Mouse (Mus musculus) adrenal gland, adult 18-20 months (tissue): Measurements from ENCODE around the gene Gm10959. TPM values are rescaled to one million over a fixed set of nuclear protein-coding genes. Genes with fewer than 3 reads are reported as not detected.
"Not testable (repeated sequence)": the region's sequence is repeated elsewhere in the genome, so short reads cannot be mapped to it uniquely, and the experiment has no call there.

Experiments used
- DNase-seq, 2 experiments: peaks; one replicate each; pipeline ENCODE4 v3.0.0; 2021 to 2022; ENCODE audit warnings: low spot score in 2 of 2
- long read RNA-seq, 2 experiments: library from polyadenylated mRNA; stranded (forward); transcript quantifications; one replicate each; pipeline ENCODE4 v2.0.0; 2021
- total RNA-seq, 2 experiments: library from RNA; stranded (reverse); gene quantifications; 1 replicate in 1 of 2; 2 replicates in 1 of 2; pipeline ENCODE4 v1.2.3; 2021

Gm10959 gene
- not detected for total RNA-seq
- long read RNA-seq, experiment 1: 0 reads
- long read RNA-seq, experiment 2: 0 reads

DNA sequence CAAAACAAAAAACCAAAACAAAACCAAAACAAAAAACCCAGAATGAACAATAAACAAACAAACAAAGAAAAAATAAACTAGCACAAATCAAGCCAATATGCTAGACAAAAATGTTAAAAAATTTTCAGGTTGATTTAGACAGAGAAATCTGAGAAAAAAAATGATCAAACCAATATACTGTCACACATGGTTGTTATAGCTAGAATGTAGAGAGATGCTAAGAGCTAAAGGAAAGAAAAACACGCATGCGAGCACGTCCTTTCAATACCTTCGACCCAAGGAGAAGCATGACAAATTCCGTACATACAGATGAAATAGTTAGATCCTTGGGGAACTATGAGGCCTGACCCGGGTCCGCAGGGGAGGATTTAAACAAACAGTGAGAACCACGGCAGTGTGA is at the start of gene Gm10959:
Gene Gm10959, minus strand, starts transcription at position 101 of the 400 bp plus-strand sequence.
- no peak for DNase-seq

DNA sequence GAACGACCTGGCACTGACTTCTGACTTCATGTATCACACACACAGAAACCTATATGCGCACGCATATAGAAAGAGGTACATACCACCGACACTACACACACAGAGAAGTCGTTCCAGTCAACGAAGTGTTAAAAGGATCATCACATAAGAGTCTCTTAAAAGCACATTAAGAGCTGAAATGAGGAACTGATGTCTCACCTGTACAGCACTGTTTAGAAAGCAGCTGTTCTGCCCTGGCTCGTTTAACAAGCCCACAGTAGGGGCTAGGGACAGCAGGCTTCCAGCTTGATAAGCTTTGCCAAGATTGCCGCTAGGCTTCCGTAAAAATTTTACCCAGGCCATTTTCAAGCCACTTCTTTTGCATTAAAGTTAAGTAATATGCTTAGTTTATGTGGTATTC is 49.2 kb upstream of the Gm10959 start:
- no peak for DNase-seq

DNA sequence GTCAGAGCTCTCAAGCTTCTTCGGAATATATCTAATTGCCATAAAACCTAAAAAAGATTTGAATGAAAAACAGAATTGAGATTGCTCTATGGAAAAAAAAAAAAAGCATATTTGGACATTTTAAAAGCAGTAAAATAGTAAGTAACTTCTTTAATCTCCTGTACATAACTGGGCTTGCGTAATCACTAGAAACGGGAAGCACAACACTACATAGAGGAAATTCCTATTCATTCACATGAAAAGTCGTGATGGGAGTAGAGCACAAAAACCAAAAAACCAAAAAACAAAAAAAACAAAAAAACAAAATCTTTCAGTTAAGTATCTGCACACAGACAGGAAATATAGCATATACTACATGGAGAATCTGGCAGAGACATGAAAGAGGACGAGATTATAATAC is 45.1 kb upstream of the Gm10959 start:
- DNase-seq: no peak

DNA sequence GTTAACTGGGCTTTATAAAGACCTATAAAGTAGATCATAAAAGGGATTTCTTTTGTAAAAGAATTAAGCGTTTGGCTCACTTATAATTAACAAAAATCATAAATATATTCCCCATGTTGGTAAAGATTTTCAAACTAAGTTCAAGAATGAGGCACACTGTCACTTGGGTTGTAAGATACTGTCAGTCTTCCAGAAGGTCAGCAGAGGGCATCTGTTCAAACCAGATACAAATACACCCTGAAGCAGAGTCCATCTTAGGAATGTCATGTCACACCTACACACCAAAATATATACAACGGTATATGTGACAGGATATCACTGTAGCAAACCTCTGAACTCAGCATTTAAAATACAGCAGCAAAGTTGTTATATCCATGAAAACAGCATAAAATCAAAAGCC is 31.0 kb upstream of the Gm10959 start:
- no peak for DNase-seq

DNA sequence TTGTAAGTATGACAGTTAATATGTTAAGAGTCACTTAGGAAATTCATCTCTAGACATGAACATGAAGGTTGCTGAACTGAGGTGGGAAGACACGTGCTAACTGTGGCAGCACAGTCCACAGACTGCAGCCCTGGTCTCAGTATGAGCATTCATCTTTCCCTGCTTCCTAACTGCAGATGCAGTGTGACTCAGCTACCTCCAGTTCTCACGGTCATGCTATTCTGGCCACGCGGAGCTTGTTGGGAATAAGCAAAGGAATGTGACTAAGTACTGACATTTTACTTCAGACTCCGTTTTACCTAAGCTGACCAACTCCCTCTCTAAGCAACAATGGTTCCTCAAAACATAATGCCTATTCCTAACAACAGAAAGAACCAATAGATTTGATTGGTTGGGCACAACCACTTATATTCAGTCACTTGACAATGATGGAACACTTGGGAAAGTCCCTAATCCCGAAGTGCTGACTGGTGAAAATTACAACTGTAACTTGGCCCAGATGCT is 24.3 kb upstream of the Gm10959 start:
- DNase-seq: peak in 1 of 2 experiments; percentile 13

DNA sequence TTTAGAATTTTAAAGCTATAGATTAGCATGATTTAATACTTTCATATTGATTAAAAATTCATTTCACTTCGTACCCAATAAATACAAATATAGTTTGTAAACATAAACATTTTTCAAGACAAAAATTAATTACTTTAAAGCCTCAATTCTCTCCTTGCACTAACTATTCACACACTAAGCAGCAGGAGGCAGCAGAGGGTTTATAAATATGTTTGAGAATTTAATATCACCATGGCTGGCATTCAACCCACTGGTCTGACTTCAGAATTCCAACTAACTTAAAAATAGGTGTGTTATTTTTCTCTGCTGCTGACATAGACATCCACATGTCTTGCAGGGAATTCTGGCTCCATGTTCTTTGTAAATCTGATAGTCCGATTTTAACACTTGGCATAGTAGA is 20.1 kb upstream of the Gm10959 start:
- DNase-seq: peak in 1 of 2 experiments; percentile 11

DNA sequence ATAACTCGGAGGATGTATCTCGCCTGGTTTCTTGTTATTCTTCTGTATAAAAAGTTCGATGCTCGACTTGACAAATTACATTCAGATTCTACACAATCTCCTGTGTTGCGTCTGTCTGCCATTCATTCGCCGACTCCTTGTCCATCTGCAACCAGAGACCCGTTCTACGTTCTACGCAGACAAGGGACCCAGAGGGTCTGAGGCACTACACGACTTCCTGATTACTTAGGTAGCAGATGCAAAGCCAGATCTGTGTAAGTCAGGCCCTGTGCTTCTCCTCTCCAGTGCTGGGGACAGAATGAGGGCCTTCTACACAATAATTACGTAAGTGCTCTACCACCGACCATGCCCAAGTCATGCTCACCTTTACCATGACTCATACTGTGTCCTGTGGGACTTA is 18.0 kb upstream of the Gm10959 start:
- DNase-seq: not testable (repeated sequence)

DNA sequence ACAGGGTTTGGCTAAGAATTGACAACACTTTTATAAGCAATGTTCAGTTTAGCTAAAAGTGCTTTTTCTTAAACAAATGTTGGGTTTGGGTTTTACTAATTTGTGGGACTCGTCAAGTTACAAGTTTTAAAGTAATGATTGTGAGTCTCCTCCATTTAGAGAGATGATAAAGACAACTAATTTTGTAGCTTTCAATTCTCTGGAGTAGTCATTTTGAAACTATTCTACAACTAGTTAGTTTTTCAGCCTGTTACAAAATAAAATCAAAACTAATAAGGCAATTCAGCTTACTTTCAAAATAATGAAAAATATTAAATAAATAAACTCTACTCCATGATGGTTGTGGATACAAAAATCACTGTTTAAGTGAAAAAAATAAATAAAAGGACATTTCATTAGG is 13.3 kb upstream of the Gm10959 start:
- no peak for DNase-seq

DNA sequence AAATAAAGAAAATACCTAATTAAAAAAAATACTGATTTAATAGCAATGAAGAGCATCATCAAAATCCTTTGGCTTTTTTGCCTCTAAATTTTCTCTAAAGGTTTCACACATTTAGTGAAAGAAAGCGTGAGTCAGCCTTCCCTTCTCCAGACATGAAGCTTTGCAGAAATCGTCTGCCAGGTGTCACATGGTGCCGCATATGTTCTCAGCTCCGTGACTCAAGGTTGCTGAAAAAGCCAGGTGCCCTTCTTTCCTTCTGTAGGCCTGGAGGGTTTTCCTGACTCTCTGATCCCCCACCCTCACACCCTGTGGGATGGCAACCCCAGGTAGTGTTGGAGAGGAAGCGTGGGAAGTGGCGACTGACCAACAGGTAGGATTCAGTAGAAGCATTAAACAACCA is 10.6 kb upstream of the Gm10959 start:
- no peak for DNase-seq

DNA sequence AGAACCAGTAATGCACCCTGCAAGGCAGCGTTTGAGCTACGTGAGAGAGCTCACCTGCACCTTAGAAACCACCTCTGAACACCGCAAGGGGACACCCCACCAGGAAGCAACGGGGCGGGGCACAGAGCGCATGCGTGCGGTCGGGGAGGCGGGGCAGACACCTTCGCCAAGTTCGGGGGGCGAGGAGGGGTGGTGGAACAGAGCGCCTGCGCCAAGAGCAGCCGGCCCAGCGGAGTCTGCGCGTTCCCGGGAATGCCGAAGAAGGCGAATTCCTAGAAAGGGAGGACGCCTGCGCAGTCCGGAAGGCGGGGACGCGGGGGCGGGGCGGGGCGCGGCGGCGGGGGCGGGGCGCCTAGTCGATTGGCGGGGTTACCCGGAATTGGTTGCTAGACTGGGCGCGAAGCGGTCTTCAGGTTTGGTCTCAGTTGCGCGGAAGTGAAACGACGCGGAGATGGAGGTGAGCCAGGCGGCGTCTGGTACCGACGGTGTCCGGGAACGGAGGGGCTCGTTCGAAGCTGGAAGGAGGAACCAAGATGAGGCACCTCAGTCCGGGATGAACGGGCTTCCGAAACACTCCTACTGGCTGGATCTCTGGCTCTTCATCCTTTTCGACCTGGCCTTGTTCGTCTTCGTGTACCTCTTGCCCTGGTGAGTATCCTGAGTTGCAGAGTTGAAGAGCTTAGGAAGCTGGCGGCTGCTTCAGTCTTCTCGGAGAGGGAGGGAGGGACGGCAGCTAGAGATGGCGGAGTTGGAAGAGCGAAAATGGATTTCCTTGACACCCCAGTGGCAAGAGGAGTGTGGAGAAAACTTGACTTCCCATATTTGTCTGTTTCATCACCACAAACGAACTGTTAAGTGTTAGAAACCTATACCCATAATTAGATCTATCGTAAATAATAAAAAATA is 5.1 kb upstream of the Gm10959 start, which contains the start of gene 1810037I17Rik:
Gene 1810037I17Rik, plus strand, starts transcription at position 195 of the 906 bp plus-strand sequence.
- peak; percentile 96 for DNase-seq

DNA sequence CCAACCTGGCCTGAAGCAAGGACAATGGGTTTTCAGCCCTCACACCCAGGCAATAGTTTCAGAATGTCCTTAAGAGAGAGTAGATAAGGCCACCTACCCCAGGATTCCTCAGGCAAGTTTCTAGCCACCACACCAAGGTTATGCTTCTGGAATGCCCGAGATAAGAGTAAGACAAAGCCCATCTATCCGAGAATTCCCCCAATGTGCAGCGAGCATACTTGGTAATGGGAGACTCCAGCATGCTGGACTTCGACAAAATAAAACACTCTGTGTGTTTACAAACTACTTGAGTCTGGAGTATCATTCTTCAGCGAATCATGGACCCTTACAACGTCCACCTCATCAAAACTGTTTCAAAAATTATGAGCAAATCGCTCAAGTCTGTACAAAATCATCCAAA is 4.0 kb upstream of the Gm10959 start:
- no peak for DNase-seq

DNA sequence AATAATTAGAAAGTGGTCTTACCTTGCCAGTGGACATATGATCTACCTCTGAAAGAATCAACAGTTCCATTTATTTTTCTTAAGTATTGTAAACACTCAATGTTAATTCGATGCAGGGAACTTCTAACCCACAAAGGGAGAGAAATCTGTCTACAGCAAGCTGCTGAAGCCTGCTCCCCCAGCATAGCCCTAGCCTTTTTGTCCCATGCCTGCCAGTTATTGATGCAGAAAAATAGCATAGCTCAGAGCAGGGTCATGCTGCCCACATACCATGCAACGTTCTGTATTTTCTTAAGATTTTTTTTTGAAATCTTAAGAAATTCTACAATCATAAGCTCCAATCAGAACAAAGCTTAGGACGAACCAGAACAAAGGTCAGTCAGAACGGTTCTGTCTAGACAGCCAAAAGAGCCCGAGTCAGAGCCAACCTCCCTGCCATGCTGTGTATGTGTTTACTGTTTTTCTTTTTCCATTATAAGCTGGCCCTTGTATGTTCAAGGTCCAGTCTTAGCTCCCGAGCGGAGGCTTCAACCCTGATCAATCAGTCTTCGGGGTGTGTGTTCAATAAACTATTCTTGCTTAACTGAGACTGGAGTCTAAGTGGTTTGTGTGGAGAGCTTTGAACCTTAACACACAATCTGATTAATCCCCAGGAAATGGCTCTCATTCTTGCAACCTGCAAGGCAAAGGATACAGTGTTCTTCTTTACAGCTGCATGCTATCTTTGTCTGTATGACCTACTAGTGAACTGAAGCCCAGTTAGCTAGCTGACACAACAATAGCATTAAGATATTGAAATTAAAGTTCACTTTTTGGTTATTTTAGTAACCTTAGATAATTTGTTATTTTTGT is 2.7 kb upstream of the Gm10959 start:
- DNase-seq: no peak

DNA sequence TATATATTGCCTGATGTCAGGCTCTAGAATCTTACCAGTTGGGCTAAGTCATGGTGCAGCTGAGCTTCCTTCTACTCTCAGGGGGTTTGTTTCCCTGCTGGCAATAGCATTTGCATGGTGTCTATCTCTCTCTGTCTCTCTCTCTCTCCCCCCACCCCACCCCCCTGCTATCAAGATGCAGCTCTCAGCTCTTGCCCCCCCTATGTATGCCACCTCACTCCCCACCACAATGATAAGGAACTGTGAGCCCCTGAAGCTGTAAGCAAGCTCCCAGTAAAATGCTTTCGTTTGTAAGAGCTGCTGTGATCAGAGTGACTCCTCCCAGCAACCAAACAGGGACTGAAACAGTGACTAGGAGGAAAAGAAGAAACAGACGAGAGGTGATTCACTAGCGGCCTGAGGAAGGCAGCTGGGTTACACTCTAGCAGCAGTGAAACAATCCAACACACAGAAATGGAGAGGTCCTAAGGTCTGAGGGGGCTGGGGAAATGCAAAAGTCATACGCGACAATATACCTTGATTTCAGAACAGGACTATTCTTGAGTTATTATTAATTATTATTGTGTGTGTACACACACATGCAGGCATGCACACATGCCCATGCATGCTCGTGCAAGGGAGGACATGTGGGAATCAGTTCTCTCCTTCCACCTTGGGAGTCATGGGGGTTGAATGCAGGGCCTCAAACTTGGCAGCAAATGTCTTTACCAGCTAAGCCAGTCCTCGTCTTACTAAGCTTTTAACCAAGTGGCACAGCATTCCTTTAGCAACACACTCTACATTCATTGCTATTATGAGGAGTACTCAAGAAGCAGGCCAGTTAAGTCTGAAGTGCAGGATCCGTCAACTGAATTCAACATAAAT is 1.6 kb upstream of the Gm10959 start:
- DNase-seq: no peak

DNA sequence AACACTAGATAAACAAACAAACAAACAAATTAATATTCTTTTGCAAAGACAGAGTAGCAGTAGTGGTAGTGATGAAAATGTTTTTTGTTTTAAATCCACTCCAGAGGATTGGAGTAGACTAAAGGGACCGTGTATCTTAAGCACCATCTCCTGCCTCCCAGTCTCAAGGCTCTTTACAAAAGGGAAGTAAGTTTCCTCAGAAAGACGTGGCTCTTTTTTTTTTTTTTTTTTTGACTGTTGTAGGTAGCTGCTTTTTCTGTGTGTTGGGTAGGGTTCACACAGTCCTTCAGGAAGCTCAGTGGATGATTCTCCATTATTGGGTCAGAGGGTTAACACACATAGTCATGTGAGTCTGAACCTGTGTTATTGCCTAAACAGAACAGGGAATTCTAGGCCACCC is 488 bp downstream of the Gm10959 start:
- DNase-seq: no peak

DNA sequence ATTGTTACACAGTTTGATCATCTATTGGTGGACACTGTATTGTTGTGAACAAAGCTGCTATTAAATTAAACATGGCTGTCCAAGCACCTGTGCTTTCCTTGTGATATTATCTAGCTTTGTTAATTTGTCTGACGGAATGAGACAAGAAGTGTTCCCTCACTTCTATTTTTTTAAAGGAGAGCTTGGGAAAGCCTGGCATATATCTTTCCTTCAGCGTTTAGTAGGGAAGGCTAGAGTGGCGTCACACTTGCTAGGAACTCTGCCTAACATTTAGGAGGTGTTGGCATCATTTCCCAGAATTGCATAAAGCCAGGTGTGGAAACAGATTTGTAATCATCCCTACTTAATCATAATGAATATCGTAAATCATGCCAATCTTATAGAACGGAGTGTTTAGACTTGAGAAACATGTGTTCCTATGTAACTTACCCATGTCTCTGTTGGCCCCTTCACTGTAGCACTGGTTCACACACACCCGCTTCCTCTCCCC is 2.9 kb downstream of the Gm10959 start:
- no peak for DNase-seq

DNA sequence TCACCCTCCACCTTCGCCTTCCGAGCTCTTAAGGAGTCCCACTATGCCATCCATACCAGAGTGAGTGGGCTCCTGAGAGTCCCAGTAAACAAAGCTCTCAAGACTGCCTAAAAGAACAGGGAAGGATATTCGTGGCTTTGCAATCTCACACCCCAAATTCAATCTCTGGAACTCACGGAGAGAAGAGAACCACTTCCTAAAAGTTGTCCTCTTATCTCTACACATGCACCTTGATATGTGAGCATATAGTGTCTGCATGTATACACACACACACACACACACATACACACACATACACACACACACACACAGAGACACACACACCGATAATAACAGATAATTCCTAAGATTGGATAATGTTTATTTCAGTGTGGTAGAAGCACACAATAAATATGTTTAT is 3.7 kb downstream of the Gm10959 start:
- DNase-seq: no peak

DNA sequence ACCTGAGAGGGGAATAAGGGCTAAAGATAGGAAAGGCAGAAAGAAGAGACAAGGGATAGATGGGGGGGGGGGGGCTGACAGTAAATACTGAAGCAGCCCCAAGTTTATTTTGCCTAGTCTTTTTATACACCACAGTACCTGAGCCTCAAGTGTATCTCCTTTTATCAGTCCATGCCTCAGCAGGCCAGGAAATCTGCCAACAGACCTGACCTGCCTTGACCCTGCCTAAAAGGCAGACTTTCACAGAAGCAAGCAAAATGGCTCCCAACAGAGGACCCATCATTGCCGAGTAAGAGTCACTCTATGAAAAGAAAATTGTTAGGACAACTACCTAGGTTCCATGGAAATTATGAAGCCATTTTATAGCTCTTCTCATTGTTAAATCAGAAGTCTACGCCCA is 11.3 kb downstream of the Gm10959 start:
- DNase-seq: no peak

DNA sequence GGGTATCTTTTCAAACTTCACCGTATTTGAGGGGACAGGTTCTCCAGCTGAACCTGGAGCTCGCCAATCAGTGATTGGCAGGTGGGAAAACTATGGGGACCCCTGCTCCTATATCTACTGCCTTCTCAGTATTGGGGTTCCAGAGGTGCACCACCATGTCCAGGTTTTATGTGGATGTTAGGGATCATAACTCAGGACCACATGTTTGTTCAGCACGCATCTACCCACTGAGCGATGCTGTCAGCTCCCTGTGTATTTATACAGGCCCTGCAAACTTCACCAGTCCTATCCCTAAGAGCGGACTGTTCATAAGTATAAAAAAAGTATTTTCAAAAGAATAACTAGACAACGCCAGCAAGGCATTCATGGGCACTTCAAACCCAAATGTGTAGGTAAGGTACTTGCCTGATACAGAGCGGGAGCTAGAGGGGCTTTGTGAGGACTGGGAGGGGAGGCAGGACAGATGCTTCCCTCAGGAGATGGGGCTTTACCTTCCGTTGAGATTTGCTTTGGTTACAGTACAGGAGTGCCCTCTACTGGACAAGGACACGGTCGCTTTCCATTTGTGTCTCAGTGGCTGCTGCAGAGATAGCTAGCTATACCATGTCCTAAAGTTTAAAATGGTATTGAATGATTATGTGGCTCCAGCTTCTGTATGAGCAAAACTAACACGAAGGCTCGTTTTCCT is 15.3 kb downstream of the Gm10959 start:
- peak in 1 of 2 experiments; percentile 15 for DNase-seq

DNA sequence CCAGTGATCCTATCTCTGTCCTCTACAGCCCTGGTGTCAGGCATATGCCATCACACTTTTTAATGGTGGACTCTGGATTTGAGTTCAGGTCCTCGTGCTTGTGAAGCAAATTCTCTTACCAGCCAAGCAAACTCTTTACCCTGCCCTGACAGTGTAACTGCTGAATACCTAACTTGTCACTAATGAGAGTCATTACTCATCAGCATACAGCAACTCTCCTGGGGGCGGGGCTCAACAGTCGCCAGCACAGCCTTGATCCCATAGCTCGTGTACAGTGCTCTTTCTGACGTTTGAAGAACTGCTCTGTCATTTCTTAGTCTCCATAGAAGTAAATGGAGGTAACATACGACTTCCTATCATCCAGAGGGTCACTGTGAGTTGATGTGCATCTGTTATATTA is 20.9 kb downstream of the Gm10959 start:
- DNase-seq: no peak

DNA sequence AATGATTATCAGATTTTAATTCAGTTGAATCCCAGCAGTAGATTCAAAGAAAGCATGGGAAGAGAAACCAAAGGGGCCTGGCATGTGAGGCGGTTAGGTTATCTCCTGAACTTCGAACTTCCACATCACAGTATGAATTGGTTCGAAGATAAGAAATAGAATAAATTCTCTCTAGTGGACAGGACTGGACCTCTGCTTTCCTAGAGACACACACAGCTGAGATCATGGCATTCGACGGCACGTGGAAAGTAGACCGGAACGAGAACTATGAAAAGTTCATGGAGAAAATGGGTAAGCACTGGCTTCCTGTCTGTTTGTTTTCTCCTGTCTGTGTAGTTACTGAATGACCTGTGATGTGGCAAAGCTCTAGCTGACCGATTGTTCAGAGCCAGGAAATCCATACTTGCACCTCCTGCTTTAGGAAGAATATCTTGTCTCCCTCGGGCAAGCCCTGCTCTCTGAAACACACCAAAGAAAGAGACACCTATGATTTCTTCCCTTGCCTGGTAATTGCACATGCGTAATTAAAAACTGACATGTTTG is 23.9 kb downstream of the Gm10959 start:
- DNase-seq: no peak
